Mouse (Mus musculus) sigmoid colon, adult 10 weeks (tissue): ENCODE results near the gene Slx. TPM values are rescaled to one million over a fixed set of nuclear protein-coding genes. Genes with fewer than 3 reads are reported as not detected.

ENCODE experiments used
- polyA plus RNA-seq: library from polyadenylated mRNA; stranded (reverse); fragments of 350-450 nt; fragmentation: Illumina TruSeq; extraction: RNeasy Lipid Tissue Mini Kit (QIAGEN cat#74804); gene quantifications from one replicate; pipeline ENCODE4 v1.2.3, GENCODE M21; 2014; ENCODE audit warnings: low read depth, low replicate concordance

Slx gene
- not detected for polyA plus RNA-seq

GRCm38 (mm10) chrX:26545465-26545864 lies at the start of gene Slx:
Slx (minus strand) TSS chrX:26545565.

Other genes with a start within 250 kb of the Slx start
- gene Gm2030, start 235.5 kb downstream of the Slx start, polyA plus RNA-seq: not detected
- not detected for gene Gm14525, start 157.1 kb upstream of the Slx start, polyA plus RNA-seq